Mouse (Mus musculus) 416B (cell line): ENCODE measurements around the gene Rmi2.
"Not testable (repeated sequence)": the region's sequence is repeated elsewhere in the genome, so short reads cannot be mapped to it uniquely, and the experiment has no call there.

ENCODE experiments used
- DNase-seq: peaks from one replicate; pipeline ENCODE4 v3.0.0; 2011; ENCODE audit warnings: low read depth

Rmi2 gene

DNA sequence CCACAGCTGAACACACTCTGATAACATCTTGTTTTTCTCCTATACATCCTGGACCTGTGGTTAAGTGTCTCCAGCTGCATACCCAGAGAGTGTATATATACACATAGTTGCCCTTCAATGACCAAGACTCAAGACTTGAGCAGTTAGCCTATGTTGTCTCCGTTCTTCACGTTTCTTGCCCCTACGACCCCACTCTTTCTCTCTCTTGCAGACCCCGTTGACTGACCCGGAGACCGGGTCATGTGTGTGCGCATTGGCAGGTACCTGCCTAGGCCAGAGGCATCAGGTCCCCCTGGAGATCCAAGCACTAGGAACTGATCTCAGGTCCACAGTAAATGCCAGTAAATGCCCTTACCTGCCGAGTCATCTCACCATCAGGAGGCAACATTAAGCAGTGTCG lies 7.6 kb upstream of the Rmi2 start:
- DNase-seq = no peak

DNA sequence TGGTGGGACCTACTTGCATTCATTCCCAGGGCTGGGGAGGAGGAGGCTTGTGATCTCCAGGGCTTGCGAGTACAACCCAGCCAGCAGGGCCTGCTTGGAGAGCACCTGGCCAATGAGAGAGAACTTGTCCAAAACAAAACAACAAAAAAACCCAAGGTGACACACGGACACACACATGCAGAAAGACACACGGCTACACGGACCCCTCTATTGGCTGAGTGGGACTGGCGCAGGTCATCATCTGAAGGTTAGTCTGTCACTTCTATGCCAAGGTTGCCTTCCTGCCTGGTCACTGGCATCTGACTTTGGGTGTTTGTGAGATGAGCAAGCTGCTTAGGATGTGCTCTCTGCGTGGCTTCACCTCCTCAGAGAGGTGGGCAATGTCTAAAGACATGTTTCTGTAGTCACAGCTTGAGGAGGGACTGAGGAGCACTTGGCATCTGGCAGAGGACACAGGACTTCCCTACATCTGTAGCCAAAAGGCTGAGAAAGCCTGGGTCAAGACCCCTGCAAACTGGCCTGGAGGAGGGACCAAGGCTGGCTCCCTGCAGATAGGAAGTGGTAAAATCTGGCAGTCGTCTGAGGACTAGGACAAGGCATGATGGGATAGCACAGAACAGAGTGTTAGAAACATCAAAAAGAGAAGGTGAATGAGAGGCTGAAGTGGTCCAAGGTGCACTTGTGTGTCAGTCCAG lies 6.9 kb upstream of the Rmi2 start:
- DNase-seq = no peak

DNA sequence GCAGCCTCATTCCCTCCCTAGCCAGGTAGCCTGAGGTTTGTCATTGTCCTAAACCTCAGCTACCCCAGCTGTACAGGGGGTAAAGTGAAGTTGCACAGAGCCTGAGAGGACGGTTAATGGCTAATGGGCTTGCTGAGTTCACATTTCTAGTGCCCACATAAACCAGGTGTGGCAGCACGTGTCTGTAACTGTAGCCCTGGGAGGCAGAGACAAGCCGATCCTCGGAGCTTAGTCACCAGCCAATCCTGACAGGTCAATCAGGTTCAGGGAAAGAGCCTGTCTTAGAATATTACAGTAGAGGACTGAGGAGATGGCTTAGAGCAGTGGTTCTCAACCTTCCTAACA lies 6.4 kb upstream of the Rmi2 start:
- no peak for DNase-seq

- no peak for DNase-seq
Measured at GRCm38 (mm10) chr16:10834542-10834910, 333 bp upstream of the Rmi2 start.

DNA sequence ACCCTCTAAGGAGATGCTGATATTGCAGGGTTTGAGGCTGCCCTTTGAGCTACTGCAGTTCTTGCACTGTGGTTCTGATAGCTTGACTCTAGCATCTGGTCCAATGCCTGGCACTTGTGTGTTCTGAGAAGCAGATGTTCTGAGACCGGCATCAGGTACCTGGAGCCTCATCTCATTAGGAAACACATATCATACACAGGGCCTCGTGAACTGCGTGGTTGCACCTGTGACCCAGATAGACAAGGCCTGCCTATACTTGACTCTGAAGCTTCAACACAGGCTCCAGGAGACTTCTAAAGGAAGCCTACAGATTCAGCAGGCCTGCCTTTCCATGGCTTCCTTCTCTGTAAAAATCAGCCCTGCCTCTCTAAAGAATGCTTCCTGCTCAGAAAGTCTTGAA lies 1.5 kb downstream of the Rmi2 start:
- DNase-seq = no peak

DNA sequence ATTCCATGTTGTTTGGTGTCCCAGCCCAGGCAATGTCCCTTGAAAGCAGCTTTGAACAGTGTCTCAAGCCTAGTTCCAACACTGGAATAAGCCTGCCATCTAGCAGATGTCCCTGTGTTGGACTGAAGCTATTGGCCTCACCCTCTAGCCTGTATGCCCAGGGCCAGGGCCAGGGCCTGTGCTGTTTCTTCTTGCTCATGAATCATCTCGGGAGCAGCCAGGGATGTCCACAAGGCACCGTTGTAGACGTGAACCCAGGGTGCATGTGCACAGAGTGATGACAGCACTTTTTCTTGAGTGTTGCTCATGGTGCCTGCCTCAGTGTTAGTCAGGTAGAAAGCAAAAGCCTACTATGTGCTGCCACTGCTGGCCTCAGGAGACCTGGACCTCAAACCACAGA lies 2.4 kb downstream of the Rmi2 start:
- DNase-seq = no peak

DNA sequence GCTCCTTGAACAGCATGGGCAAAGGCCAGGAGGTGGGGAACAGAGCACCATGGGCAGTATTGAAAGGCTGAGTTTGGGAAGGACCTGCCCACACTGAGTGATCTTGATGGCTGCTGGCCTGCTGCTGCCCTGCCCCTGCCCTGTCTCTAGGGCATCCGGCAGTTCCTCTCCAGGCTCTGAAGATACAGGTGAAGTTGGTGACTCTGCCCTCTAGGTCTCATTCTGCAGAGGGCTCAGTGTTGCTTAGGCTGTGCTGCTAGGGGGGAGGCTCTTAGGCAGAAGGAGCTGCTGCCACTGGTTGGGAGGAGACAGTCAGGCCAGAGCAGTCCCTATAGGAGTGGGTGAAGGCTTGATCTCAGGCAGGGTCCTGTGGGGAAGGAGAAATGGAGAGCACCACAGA lies 3.0 kb downstream of the Rmi2 start:
- DNase-seq = no peak

- peak; percentile 84 for DNase-seq
Measured at GRCm38 (mm10) chr16:10838487-10839245, 3.8 kb downstream of the Rmi2 start.

GRCm38 (mm10) chr16:10840018-10840417 lies 5.2 kb downstream of the Rmi2 start:
- DNase-seq = no peak

- peak; percentile 42 for DNase-seq
Measured at GRCm38 (mm10) chr16:10842282-10842855, 7.5 kb downstream of the Rmi2 start.

DNA sequence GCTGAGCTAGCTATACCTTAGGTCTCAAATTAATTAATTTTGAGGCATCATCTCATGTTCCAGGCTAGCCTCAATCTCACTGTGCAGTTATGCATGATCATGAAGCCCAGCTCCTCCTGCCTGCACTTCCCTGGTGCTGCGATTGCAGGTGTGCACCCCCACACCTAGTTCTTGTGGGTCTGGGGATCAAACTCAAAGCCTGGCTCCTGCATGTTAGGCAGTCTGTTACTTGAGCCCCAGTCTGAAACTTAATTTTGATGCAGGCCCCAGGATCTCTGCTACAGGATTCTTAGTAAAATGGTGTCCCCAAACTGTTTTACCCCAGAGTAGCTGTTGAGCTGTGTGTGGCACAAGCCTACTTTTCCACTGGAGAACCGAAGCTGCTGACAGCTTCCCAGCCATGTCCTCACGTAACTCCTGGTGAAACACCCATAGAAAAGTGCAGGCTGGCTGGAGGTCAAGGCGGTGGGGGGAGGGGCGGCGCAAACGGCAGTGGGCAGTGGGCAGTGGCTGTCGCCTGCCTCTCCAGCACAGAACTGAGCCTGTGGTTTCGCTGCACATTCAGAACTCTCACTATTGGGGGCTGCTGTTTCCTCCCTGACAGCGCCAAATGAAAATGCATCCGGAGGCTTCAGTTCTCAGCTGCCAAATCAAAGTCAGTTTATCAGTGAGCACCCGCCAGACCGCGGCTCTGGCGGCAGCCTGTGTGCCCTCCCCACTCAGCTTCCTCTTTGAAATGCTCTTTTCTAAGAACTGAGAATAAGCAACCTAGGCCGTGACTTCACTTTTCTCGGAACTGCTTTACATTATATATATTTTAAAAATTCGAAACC lies 8.8 kb downstream of the Rmi2 start:
- DNase-seq = peak; percentile 96

DNA sequence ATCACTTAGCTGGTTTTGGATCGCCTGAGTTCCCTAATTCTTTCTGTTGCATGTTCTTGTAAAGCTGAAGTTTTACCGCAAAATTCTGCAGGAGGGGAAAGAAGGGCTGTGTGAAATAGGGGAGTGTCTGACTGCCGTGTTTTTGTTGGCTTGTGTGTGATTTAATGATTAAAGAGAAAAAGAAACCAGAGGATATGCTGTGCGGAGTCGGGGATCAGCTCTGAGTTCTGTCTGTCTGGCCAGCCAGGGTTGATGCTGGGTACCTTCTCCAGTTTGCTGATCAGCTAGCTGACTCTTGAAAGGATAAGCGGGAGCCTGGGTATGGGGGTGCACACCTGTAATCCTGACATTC lies 9.4 kb downstream of the Rmi2 start:
- no peak for DNase-seq

GRCm38 (mm10) chr16:10845952-10846351 lies 11.1 kb downstream of the Rmi2 start:
- no peak for DNase-seq

GRCm38 (mm10) chr16:10846503-10846902 lies 11.6 kb downstream of the Rmi2 start:
- peak; percentile 86 for DNase-seq

GRCm38 (mm10) chr16:10849965-10850861 lies 15.4 kb downstream of the Rmi2 start:
- DNase-seq = no peak

DNA sequence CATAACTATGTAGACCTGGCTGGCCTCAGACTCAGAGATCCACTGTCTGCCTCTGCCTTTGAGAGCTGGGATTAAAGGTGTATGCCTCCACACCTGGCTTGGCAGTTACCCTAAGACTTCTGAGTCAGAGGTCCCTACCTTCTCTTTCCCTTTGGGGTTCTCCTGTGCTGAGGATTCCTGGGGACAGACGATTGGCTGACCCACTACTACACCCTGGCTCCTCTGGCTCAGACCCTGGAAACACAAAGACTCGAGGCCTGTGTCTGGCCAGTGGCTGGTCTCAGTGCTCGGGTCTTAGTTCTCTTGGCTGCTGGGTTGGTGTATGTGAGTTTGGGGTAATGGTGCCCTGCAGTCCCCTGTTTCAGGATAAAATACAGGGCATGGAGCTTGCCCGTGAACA lies 16.0 kb downstream of the Rmi2 start:
- DNase-seq = no peak

DNA sequence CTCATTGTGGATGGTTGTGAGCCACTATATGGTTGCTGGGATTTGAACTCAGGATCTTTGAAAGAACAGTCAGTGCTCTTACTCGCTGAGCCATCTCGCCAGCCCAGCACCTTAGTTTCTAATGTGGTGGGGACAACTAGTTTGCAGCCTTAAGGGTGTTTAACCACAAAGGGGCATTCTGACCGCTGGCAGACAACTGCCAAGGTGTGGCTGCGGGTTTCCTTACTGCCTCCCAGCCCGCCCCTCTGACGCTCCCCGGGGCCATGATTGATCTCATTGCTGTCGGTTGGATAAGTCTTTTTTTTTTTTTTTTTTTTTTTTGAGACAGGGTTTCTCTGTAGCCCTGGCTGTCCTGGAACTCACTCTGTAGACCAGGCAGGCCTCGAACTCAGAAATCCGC lies 17.4 kb downstream of the Rmi2 start:
- DNase-seq = not testable (repeated sequence)

- DNase-seq = no peak
Measured at GRCm38 (mm10) chr16:10859726-10860245, 24.9 kb downstream of the Rmi2 start.

DNA sequence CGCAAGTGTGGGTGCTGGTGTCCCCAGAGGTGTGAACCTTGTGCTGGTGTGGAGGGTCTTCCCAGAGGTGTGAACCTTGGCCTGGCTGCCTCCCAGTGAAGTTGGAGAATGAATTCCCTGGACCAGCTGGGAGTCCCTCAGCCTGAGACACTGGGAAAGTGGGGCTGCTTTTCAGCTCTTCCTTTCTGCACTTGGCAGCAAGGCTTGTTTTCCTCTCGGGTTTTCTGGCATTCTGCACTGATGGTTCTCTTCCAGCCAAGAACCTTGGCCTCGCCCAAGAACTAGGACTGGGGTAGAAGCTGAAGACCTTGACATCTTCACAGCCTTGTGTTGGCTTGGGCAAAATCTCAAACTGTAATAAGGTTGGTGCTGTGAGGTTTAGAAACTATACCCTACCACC lies 26.5 kb downstream of the Rmi2 start:
- no peak for DNase-seq

DNA sequence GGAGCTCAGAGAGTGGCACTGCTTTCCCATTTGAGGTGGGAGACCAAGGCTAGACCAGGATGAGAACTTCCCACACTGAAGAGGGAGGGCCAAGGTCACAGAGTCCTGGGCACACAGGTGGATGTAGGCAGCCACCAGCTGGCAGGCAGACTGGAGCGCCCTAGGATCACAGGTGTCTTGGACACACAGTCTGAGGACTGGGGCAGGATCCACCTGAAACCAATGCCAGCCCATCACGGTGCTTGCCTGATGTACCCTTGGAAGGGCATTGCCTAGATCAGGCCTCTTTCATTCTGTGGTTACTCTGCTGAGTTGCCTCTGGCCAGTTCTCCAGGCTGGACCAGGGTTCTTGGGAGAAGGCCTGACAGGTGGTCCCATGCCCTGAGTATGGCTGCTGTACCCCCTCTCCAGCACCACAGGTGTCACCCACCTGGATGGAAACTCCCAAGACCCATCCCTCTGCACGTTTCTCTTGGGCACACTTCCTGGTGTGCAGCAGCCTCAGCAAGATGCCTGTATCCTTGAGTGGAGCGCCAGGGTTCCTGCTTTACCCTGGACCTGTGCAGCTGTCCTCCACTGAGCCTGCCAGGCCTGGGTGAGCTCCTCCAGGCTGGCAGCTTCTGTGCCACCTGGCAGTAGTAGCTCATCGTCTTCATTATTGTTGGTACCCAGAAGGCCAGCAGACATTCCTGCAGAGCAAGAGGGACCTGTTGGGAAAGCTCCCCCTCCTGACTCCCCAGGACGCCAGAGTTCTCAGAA lies 30.2 kb downstream of the Rmi2 start:
- no peak for DNase-seq

GRCm38 (mm10) chr16:10865592-10865987 lies 30.7 kb downstream of the Rmi2 start:
- no peak for DNase-seq
